Mouse (Mus musculus) c-Kit-positive CD71-positive TER-119-negative erythroid progenitor cells, embryonic 14.5 days (primary cell): ENCODE results near the gene Sp4.

Experiments
- DNase-seq: peaks from one replicate; pipeline ENCODE4 v3.0.0-alpha.2; 2013; ENCODE audit warnings: low read depth

The Sp4 gene

DNA sequence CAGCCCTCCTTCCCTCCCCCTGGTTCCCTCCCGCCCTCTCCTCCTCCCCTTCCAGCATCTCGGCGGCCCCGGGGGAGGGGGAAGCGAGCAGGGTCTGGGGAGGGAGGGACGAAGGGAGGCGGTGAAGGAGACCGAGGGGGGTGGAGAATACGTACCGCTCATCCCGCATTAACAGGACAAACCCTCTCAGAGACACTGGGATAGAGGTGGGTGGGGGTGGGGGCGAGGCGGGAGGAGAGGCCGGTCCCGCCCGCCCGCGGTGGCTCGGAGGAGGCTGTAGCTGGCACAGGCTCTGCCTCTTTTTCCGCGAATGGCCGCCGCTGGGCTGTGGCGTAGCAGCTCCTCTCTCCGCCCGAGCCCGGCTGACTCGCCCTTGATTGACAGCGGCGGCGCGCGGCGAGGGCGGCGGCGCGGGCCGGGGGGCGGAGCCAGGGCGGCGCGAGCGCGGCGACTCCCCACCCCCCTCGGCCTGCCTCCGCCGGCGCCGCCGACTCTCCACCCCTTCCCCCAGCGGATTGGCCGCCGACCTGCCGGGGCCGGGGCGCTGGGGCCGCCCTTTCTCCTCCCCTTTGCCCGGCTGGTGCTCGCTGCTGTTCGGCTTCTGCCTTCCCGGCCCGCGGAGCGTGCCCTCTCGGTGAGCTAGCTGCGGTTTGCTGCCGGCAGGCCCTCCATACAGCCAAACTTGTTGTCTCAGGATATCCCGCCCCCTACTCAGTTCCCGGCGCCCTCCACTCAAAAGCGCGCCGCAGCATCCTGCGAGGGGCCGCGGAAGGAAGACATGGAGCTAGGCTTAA is at the start of gene Sp4:
Sp4 (minus strand) TSS at position 369 of the 794 bp plus-strand sequence.
- peak; percentile 85 for DNase-seq

DNA sequence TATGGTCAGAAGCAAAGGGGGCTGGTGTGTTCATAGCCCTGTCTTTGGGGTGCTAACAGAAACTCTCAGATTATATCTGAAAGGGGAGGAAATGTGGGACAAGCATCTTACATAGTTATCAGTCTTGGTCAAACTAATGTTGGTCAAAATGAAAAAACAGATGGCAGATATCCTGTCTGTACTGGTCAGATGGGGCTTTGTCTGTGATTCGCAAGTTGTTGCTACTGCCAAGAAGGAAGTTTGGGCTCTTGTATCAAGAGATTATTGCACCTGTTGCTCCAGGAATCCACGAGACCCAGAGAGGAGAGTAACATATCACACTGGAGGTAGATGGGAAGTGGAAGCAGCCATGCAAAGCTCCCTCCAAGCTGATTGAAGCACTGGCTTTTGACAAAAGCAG is 37.9 kb upstream of the Sp4 start:
- no peak for DNase-seq

DNA sequence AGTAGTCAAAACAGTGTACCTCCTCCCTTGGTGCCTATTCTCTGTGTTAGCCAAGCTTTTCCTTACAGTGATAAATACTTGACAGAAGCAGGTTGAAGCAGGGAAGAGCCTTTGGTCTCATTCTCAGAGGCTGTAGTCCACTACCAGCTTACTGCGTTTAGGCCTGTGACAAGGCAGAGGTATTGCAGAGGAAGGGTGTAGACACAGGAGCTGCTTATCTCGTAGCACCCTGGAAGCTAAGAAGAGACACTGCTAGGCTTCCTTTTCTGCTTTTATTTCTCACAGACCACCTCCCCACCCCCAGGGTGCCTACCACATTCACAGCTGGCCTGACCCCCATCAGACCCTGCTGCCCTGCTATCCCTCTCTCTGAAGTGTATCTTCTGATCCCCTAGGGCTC is 37.0 kb upstream of the Sp4 start:
- no peak for DNase-seq

DNA sequence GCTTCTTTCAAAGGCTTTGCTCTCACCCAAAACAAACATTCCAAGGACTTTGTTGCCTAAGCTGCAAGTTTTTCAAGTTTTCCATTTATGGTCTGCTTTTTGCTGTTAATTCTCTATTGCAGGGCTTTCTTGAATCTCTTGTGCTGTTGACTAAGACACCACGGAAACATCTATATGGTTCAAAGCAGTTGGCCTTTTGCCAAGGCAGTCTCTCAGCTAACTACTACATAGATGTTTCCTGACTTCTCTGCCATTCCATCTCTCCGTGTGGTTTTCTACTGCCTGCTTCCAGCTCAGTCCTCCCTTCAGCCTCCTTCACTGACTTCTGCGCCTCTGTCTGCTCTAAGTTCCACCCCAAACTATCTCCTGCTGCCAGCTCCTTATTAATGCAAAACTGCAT is 36.1 kb upstream of the Sp4 start:
- DNase-seq: no peak

DNA sequence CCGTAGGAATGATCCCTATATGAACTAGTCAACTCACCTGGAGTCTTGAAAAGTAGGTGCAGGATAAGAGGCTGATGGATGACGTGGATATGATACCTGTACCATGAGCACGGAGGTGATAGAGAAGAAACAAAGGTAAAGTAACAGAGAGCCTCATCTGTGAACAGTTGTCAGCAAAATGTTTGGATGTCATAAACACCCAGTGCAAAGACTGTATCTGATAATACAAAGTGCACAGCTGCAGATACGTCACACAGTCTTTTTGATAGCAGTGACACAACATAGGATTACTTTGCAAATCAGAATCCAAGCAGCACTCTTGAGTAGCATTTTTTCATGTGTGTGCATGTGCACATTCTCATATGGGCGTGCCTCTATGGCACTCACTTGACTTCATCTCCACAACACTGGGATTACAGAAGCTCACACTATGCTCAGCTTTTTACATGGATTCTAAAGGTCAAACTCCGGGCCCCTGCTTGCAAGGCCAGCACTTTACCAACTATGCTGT is 27.6 kb upstream of the Sp4 start:
- DNase-seq: no peak

DNA sequence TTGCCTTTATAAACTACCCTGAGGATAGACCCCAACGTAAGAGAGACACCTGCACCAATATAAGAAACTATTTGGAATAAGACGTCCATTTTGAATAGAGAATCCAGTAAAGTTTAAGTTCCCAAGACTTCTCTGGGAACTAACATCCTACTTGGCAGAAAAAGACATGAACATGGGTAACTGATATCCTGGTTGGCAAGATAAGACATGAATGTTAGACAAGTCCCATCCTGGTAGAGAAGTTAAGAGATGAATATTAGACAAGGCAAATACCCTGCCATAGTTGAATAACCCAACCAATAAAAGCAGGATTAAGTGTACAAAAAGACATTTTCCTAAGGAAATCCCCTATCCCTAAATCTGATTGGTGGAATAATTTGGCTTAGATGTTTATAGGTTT is 26.3 kb upstream of the Sp4 start:
- no peak for DNase-seq

DNA sequence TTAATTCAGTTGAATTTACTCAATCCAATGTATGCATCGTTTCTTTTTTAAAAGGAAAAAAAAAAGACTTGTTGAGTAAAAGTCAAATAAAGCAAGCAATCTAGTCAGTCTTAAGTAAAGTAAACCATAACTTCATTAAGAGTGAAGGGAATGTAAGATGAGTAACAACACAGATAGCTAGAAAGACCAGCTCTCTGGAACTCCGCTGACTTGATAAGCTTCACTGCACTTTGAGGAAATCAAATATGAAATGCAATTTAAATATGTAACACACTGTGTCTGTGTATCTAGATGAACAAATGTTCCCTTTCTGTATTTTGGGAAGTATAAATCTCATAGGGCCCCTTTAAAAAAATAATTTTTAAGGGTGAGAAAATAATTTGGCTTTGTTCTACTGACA is 24.9 kb upstream of the Sp4 start:
- no peak for DNase-seq

DNA sequence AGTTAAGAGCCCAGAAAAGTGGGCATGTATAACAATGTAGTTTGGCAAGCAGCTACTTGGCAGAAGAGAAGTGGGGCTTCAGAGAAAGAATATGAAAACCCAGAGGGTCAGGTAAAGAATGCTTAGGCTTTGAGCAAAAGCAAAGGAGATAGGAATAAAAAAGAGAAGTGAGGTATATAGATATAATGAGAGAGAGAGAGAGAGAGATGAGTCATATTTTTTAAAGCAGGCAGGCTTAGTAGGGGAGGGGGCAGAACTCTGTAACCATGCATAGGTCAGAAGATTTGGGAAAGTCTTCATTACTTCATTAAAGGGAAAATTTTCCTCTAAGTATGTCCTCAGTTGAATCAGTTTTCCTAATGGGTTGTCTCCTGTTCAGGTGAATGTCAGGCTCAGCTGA is 18.8 kb upstream of the Sp4 start:
- no peak for DNase-seq

DNA sequence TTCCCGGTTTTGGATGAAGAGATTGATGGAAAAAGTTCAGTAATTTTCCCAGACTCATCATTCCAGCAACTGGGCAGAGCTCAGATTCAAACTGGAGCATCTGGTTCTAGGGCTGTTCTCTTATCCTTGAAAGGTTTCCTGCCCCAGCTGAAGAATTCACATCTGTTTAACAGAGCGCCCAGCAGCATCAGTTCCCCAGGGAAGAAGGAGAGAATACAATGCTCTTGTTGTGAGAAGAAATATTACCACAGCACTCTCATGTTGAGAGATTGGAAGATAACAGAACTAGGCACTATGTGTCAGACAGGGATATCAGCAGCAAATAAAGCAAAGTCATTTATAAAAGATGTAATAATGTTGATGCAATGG is 13.2 kb upstream of the Sp4 start:
- no peak for DNase-seq

DNA sequence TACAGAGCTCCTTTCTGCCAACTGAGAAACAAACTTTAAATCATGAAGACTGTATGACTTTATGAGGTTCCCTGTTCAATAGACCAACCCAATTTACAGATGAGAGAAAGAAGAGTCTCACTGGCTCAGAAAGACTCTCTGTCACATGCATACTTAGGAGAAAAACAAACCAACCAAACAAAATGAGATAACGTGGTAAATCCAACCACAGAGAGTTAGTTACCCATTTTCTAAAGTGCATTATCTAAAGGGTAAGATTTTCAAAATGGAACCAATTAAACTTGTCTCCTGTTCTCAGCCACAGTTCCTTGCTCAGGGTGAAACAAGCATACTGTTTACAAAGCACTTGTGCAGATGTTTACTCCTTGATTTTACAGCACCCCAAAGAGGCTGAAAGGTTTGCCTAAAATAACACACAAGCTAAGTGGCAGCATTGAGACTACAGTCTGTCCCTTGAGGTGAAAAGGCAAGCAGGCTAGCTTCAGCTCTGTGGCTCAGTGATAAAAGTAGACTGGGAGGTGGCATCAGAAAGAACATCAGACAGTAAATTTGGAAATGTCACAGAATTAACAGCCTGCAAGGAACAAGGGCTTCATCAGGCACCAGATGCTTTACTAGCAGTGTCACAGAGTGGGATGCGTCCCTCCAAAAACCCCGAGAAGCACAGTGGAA is 12.7 kb upstream of the Sp4 start:
- no peak for DNase-seq

DNA sequence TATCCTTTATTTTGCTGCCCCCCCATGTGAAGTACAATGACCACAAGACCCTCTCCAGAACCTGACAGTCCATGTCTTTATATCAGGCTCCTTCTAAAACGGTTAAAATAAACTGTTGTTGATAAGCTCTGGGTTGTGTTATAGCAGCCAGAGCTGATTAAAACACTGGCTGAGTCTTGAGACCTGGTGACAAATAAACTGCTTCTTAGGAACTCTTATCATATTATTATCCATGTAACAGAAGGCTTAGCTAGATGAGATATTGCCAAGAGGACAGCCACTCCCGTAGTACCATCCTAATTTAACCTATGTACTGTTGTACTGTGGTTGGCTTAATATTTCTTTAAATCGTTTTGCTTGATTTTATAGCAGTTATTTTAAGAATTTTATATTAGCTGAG is 2.3 kb upstream of the Sp4 start:
- DNase-seq: peak; percentile 61

DNA sequence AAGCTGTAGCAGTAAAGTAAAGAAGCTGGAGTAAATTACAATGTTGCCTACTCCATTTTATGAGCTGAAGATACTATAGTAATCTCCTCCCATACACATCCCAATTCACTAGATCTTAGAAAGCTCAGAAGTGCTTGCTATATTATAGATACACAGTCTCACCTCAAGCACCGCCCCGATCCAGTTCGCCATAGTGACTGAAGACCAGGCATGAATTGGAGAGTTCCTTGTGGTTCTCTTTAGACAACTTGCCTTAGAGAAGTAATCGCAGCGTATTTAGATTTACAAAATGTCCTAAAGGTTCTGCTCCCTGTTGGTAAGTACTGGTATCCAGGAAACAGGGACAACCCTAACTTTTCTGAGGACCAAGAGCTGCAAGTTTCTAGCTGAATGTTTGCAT is 1.8 kb upstream of the Sp4 start:
- DNase-seq: peak; percentile 42

DNA sequence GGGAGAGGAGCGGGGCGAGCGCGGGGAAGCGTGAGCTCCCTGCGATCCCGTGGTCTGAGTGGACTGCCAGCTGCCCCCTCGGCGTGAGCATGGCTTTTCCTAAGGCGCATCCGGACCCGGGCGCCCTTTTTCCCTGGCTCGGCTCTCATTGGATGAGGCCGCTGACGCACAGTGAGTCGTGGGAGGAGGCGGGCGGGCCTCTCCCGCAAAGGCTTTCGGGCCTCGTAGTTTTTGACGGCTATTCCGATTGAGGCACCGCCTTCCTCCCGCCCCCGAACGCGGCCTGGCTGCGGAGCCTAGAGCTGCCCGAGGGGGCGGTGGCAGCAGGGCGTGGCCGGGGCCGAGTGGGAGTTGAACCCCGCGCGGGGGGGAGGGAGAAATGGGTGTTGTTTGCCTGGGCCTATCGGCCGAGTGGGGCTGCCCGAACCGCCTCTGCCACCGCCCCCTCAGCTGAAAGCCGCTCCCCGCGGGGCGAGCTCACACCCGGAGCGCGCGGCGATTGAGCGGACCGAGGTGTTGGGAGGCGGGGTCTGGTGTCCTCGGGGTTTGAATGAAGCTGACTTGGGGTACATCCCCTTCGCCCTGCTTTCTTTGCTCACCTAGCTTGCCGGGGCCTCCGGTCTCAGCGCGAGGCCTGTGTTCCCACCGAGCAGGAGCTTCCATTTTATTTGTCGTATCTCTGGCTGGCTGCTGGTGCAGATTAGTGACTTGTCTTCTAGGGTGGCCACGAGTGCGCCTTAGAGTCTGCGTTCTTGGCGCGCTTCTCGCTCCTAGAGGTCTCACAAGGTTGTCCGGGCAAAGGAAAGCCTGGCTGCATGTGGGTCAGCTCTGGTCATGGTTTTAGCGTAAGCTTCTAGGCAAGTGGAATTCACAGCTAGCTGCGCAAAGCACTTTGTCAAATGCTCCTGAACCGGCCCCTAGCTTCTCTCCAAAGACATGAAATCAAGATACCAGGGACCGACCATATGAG is 911 bp upstream of the Sp4 start:
- peak; percentile 97 for DNase-seq

DNA sequence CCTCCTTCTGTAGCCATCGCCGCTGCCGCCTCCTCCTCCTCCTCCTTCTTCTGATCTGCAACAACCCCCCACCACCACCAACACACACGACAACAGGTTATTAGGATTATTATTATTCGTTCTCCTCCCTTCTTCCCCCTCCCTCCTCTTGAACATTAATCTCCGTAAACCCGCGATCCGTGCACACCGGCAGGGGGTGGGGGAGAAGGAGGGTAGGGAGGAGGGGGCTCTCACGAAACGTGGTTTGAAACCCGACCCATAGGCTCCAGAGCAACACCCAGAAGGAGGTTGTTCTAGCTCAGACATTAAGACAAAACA is 527 bp downstream of the Sp4 start:
- no peak for DNase-seq

DNA sequence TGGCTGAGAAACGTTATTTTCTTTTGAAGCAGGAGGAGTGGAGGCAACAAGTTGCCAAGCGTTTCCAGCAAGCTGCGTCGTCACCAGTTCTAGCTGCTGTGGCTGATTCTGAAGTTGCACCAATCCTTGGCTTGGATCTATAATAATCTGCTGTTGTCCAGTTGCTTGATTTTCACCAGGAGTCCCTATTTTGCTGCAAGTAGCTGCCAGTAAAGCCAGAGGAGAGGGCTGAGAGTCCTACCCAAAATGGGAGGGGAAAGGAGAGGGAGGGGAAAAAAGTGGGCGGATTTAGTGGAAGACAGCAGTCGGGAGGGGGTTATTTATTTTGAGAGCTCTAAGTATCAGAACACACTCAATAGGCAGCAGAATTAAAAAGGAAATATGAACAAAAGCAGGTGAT is 1.3 kb downstream of the Sp4 start:
- DNase-seq: peak; percentile 54

DNA sequence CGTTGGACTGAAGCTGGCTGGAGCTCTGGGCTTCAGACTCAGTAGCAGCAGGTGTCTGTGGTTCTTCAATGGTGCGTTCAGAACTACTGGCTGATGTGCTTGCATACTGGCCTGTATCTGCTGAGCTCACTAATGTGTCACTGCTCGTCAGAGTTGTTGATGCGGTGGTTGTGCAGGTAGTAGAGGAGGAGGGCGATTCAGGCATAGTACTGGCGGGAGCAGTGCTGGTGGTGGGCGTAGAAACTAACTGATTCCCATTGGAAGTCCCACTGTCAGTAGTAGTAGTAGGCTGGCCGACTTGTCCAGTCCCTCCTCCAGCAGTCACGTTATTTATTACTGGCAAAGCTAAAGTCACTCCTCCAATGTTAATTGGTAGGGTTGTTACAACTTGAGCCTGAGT is 2.1 kb downstream of the Sp4 start:
- DNase-seq: no peak

DNA sequence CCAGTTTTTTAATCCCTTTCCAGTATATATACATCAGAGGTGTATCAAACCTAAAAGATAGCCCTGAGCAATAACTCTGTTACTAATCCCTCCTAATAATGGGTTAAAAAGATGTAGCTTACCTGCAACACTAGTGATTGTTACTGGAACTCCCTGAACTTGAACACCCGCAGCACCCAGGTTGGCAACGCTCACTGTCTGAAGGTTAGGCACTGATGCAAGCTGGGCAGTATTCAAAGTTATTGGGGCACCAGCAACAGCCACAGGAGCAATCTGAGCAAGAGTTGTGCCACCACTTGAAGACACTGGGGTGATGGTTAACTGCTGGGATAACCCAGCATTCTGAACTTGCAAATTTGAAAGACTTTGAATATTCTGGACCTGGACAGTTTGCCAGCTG is 2.7 kb downstream of the Sp4 start:
- no peak for DNase-seq

DNA sequence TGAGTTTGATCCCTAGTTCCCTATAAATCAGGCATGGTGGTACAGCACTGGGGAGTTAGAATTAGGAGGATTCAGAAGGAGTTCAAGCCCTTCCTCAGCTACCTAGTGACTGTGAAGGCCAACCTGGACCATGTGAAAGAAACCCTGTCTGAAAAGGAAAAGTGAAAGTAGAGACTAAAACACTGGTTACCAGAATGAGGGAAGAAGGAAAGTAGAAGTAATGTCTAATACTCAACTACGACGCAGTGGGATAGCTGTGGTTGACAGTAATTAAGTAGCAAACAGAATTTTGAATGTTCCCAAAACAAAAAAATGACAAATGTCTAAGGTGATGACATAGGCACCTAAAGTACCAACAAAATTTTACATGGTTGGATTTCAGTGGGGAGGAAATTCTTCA is 5.0 kb downstream of the Sp4 start:
- no peak for DNase-seq

DNA sequence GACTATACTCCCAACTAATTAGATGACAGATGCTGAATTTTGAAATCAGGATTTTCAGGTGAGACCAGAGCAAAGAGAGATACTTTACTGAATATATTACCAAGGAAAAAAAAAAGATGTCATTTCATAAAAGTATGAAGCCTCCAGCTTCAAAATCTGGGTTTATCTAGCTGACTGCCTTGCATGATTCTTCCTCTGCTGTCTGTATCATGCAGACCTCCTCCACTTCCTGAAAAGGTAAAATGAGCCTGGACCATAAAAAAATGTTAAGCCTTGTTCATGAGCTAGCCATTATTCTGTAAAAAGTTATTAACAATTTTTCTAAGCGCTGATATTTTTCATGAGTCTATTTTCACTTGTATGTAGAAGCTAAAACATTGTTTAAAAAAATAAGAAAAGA is 5.4 kb downstream of the Sp4 start:
- no peak for DNase-seq

DNA sequence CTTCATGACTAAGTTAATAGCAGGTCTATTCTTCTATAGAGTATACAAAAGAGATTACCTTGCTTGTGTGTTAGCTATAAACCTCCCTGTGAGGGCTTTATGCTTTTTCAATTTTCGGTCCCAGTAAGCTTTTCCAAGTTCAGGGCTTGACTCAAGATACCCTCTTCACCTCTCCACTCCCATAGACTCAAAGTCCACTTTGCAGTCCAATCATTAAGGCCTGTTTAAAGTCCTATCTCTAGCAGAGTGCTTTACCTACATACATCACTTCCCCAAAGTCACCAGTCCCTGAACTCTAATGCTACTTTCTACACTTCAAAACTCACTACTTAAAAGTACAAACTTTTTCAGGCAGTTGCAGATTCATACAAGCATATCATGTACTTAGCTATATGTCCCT is 12.3 kb downstream of the Sp4 start:
- DNase-seq: no peak

DNA sequence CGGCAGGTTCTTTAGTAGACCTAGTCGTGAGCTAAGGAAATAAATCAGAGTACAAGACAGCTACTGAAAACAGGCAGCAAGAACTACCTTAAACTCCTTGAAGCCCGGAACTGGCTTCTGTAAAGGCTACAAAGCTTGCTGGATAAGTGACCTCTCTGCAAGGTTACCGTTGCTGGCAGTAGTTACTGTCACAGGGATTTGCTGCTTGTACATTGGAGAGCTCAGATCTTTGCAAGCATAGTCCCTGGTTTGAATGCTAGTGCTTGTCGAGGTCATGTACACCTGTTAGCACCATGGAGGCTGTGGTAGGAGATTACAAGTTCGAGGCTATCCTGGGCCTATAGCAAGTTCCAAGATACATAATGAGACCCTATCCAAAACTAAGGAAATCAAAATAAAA is 16.1 kb downstream of the Sp4 start:
- DNase-seq: no peak

DNA sequence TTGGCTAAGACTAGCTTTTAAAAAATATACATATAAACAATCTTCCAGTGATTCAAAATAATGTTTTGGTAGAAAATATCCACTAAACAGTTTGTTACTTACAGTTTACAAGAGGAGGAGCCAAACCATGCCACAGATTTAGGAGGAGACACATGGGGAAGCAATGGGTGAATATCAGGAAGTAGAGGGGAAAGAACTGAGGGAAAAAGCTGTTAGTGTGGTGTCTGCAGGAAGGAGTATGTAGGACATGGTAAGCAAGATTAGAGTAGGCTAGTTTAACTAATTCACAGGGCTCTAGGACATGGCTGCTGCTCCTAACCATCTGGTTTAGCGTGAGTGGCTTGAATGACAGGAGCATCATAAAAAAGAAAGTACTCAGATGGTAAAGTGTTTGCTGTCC is 19.3 kb downstream of the Sp4 start:
- DNase-seq: no peak

DNA sequence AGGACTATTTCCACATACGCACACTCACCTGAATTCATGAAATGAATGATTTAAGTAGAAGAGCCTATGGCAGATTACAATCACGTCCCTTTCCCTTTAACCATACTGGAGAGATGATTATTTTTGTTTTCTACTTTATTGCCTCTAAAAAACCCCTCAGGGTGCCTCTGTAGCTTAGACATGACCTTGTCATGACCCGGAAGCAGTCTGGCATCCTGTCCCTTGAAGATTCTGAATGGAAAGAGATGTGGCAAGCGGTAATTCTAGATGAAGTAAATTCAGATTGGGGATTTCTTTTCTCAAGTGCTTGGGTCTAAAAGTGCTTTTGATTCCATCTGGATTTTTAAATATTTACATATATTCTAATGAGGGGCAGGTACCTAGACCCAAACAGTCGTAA is 24.9 kb downstream of the Sp4 start:
- DNase-seq: no peak
